Mouse (Mus musculus): ENCODE data around the gene Edil3.

- TF ChIP-seq GATA1 (IDR thresholded peaks at IDR 0.05; ENCODE audit: low read length) (no peak), TAL1 (IDR thresholded peaks at IDR 0.05; ENCODE audit: low read length) (no peak)
Measured at GRCm38 (mm10) chr13:89321155-89321554, 499.9 kb downstream of the Edil3 start.

Measured in erythroblast, embryonic 14.5 days (primary cell).